Mouse (Mus musculus): ENCODE measurements around the gene Rabepk. TPM values are rescaled to one million over a fixed set of nuclear protein-coding genes. Genes with fewer than 3 reads are reported as not detected.
"Not testable (repeated sequence)": the region's sequence is repeated elsewhere in the genome, so short reads cannot be mapped to it uniquely, and the experiment has no call there.

The Rabepk gene
- 10 to 100 TPM; 10.2 to 11.5 TPM for total RNA-seq (2021)
- long read RNA-seq, experiment 1, transcript Rabepk-207 (8 exons, 2,968 nt) = major isoform, 7 of 8 reads
- long read RNA-seq, experiment 1, partial matches to known transcripts = 0 of 8 reads
- long read RNA-seq, experiment 1, other reads (novel, unspliced or antisense) = 1 of 8 reads
- long read RNA-seq, experiment 2, partial matches to known transcripts = 2 of 9 reads
- long read RNA-seq, experiment 2, other reads (novel, unspliced or antisense) = 4 of 9 reads

GRCm38 (mm10) chr2:34799357-34800256 is at the start of gene Rabepk:
Gene Rabepk, minus strand, starts transcription at chr2:34799912.
- peak; percentile 81 for DNase-seq (ENCODE audit: low spot score)

GRCm38 (mm10) chr2:34847702-34848101 is 48.0 kb upstream of the Rabepk start:
- no peak for DNase-seq (ENCODE audit: low spot score)

DNA sequence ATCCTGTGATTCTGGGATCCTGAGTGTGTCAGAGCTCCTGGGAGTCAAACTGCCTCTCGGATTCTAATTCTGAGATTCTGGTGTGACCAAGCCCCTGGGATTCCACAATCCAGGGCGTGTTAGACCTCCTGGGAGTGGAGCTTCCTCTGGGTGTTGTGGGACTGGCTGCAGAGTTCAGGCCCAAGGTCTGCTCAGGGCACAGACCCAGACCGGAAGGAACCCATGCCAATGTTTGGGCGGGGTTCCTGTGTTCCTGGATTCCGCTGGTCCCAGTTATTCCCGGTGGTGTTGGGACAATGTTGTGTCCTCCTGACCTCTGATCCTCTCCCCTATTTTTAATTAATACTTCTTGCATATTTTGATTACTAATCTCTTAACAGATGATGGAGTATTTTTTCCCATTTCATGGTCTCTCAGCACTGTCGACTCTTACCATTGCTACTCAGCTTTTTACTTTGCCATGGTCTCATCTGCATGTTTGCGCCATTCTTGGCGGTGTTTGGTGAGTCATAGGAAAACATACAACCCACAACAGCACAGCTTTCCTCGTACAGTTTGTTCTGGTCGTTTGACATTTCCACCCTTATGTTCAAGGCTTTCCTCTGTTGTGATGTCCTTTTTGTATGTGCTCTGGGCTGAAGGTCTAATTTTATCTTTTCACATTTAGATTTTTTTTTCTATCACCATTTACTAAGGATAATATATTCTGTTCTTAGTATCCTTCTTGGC is 43.7 kb upstream of the Rabepk start:
- peak; percentile 61 for DNase-seq (ENCODE audit: low spot score)

DNA sequence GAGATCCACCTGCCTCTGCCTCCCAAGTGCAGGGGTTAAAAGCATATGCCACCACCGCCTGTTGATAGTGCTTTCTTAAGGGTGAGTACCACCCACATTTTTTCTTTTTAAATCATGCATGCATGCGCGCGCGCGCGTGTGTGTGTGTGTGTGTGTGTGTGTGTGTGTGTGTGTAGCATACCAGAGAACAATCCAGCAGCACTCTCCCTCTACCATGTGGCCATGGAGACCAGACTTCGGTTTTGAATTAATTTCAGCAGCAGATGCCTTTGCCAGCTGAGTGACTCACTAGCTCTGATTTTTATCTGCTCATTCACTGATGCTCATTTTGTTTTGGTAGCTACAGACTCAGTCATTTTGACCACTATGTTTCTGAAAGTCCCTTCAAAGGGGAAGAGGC is 42.0 kb upstream of the Rabepk start:
- DNase-seq (ENCODE audit: low spot score) = no peak

DNA sequence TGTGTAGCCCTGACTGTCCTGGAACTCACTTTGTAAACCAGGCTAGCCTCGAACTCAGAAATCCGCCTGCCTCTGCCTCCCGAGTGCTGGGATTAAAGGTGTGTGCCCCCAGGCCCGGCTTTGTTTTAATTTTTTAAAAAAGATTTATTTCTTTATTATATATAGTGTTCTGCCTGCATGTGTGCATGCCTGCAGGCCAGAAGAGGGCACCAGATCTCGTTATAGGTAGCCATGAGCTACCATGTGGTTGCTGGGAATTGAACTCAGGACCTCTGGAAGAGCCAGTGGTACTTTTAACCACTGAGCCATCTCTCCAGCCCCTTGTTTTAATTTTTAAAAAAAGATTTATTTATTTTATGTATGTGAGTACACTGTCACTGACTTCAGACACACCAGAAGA is 40.4 kb upstream of the Rabepk start:
- not testable (repeated sequence) for DNase-seq (ENCODE audit: low spot score)

- no peak for DNase-seq (ENCODE audit: low spot score)
Observed at GRCm38 (mm10) chr2:34835669-34836068, 36.0 kb upstream of the Rabepk start.

- no peak for DNase-seq (ENCODE audit: low spot score)
Observed at GRCm38 (mm10) chr2:34833624-34834023, 33.9 kb upstream of the Rabepk start.

- DNase-seq (ENCODE audit: low spot score) = not testable (repeated sequence)
Observed at GRCm38 (mm10) chr2:34832766-34833457, 33.2 kb upstream of the Rabepk start, which contains the start of gene Gm34653. Gene Gm34653, plus strand, starts transcription at chr2:34833007.

DNA sequence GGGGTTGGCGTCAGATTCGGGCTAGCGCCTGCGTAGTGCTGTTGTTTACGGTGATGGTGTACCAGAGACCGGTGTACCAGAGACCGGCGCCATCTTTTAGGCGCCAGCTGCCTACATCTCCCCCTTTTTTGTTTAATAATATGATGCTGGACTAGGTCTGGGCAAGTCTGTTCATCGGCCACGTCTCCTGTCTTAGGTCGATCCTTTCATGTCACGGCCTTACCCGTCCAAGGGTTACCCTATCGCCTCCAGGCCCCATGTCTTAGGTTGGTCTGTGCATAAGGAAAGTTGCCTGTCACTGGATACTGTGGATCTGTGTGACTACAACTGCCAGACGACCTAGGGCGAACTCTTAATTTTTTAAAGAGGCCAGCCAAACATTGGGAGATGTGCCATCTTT is 30.4 kb upstream of the Rabepk start:
- not testable (repeated sequence) for DNase-seq (ENCODE audit: low spot score)

- no peak for DNase-seq (ENCODE audit: low spot score)
Observed at GRCm38 (mm10) chr2:34828026-34828425, 28.3 kb upstream of the Rabepk start.

DNA sequence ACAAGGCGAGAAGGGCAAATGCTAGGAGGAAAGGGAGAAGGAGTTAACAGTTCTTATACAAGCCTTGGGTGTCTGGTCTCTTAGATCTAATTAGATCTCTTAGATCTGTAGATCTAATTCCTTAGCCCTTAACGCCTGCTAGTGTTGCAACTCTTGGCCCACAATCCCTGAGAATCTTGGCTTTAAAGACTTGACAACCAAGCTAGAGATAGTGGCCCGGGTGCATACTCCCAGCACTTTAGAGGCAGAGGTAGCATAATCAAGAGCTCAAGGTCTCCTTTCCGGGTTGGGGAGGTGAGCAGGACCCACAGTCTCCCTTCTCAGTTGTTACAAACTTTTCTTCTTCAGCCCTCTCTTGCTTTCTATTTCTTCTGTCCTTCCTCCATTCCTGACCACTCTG is 27.9 kb upstream of the Rabepk start:
- no peak for DNase-seq (ENCODE audit: low spot score)

DNA sequence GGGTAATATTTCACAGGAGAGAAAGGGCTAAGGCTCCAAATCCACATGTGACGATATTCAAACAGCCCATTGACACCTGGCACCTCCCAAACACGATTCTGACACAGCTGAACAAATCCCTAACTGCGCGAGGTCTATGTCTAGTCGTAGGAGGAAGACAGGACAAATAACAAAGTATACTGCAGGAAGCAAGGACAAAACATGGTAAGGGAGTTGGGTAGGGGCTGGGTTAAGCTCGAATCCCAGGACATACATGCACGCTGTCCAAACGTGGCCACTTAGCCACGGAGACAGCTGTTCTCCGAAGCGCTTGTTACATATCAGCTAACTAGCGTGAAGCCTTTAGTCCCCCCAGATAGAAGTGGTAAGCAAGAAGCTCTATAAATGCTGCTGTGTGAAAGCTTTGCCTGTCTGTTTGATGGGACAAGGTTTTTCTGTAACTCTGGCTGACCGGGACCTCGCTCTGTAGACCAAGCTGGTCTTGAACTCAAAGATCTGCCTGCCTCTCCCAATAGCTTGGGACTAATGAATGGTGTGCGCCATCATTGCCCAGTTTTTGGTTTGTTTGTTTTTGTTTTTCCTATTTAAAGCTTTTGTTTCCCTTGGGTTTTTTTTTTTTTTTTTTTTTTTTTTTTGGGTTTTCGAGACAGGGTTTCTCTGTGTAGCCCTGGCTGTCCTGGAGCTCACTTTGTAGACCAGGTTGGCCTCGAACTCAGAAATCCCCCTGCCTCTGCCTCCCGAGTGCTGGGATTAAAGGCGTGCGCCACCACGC is 26.9 kb upstream of the Rabepk start:
- no peak for DNase-seq (ENCODE audit: low spot score)

DNA sequence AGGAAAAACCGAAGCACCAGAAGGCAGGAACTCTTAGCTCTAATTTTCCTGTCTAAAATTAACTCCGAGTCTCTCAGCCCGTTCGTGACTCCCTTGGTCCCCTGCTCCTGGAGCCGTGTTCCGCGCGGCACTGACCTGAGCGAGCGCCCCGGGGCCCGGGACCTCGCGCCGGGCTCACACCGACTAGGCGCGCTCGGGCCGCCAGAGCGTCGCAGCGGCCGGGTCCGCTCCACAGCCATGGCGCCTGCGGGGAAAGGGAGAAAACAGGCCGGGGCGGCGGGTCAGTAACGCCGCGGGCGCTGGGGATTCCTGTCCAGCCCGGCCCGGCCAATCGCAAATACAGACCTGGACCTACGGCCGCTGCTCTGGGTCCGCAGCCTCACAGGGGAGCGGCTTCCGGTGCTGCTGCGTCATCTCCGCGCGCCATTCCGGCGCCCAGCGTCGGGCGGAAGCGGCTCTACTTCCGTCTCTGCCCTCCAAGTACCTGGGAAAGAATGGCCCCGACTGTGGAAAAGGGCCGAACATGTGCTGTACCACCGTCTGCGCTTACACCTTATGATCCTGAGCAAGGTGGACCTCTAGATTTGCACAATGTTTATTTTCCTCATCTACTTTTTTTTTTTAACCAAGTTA is 26.2 kb upstream of the Rabepk start, which contains the start of gene Fbxw2:
Gene Fbxw2, minus strand, starts transcription at position 485 of the 633 bp plus-strand sequence.
- DNase-seq (ENCODE audit: low spot score) = peak; percentile 91

DNA sequence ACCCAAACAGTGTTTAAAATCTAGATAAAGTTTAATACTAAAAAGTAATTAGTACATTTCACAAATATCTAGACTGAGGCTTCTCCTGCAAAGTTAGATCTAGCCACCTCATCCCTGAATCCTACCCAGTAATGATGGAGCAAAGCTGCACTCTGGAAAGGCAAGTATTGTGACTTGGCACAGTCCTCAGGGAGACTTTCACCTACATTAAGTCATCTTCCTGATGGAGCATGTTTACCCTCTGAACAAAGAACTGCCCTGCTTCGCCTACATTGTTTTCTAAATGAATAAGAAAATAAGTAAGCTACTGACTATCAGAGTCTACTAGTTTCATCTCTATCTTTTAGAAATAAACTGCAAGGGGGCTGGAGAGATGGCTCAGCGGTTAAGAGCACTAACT is 18.8 kb upstream of the Rabepk start:
- DNase-seq (ENCODE audit: low spot score) = no peak

DNA sequence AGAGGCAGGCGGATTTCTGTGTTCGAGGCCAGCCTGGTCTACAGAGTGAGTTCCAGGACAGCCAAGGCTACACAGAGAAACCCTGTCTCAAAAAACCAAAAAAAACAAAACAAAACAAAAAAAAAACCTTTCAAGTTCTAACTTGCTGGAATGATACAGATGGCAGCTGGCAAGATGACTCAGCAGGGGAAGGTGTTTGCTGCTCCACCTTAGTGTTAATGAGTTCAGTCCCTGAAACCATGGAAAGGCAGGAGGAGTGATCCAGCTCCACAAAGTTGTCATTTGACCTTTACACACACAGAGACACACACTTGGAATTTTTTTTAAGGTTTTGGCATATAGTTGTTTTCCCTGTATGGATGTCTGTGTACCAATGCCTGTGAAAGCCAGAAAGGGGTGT is 16.2 kb upstream of the Rabepk start:
- not testable (repeated sequence) for DNase-seq (ENCODE audit: low spot score)

GRCm38 (mm10) chr2:34812706-34813105 is 13.0 kb upstream of the Rabepk start:
- no peak for DNase-seq (ENCODE audit: low spot score)

DNA sequence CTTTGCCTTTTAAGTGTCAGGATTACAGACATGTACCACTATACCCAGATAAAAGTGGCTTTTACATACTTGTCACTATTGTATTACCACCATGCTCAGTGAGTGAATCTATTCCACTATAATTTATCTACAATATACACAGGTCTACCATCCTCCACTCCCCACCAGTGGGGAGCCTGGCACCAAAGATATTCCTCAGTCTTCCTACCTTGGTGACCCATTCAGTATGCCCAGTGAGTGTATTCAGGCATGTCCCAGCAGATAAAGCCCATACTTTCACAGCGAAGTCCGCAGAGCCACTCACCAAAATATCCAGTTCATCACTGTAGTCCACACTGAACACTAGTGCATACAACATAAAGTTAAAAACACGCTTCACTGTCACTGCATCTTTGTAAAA is 11.1 kb upstream of the Rabepk start:
- no peak for DNase-seq (ENCODE audit: low spot score)

GRCm38 (mm10) chr2:34809568-34809967 is 9.9 kb upstream of the Rabepk start:
- no peak for DNase-seq (ENCODE audit: low spot score)

DNA sequence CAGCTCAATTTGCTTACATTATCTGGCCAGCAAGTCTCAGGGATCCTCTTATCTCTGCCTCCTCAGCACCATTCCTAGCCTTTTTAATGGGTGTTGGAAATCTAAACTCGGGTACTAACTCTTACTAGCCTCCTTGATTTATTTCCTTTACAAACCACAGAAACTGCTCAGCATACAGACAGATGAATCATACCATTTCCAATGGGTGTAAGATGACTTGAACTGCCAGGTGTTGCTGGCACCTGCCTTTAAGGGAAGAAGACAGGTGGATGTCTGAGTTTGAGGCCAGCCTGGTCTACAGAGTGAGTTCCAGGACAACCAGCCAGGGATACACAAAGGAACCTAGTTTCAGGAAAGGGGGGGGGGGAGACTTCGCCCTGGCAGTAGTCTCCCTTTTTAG is 8.3 kb upstream of the Rabepk start:
- no peak for DNase-seq (ENCODE audit: low spot score)

DNA sequence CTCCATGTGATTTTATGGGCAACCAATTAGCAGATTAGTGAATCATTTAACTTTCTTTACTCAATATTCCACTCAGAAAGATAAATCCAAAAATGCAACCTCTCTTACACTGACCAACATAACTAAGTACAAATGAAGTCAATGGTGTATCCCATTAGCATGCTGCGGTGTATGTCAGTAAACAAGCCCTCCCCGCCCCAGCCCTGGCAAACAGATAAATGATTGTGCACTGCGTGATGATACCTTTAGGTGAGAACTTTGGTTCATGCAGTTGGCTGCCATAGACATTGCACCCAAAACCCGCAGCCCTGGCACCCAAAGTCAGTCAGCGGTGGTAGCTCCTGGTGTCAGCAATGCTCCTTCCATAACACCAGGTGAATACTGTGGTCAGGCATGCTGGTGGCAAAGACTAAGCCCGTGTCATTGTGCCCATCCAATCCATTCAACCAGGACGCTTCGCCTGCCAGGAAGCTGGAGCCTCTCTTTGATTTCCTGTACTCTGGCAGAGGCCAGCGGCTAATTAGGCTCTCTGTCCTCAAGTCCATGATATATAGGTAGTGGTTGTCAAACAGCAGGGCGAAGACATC is 5.7 kb upstream of the Rabepk start:
- DNase-seq (ENCODE audit: low spot score) = no peak

All from gastrocnemius, adult 18-20 months (tissue).